Mouse (Mus musculus) lung, embryonic 16.5 days (tissue): ENCODE data around the gene Acat1. TPM values are rescaled to one million over a fixed set of nuclear protein-coding genes. Genes with fewer than 3 reads are reported as not detected.

Experiments
- ATAC-seq: fragments of 200-750 bp; cut with Nextera tagmentation; 2 replicates; pipeline ENCODE4 v1.8.0; 2017; ENCODE audit warnings: low read depth, mild to moderate bottlenecking, moderate library complexity
- H3K27ac ChIP-seq: fragments of 300-500 bp; sonication (generic); 2 replicates; pipeline ENCODE4 v1.5.1; 2014; ENCODE audit warnings: mild to moderate bottlenecking, control low read depth, low read length
- H3K27me3 ChIP-seq: fragments of 300-500 bp; sonication (generic); 2 replicates; pipeline ENCODE4 v1.6.1; 2014; ENCODE audit warnings: low read depth, low read length, mixed read lengths; ENCODE audit not compliant: control insufficient read depth, insufficient read depth
- H3K36me3 ChIP-seq: fragments of 300-500 bp; sonication (generic); 2 replicates; pipeline ENCODE4 v1.6.1; 2014; ENCODE audit warnings: low read length; ENCODE audit not compliant: control insufficient read depth, insufficient read depth
- H3K4me1 ChIP-seq: fragments of 300-500 bp; sonication (generic); replicated peaks from 2 replicates; pipeline ENCODE4 v1.6.1; 2014; ENCODE audit warnings: low read length, mixed read lengths; ENCODE audit not compliant: control insufficient read depth, insufficient read depth
- H3K4me2 ChIP-seq: fragments of 300-500 bp; sonication (generic); 2 replicates; pipeline ENCODE4 v1.6.1; 2014; ENCODE audit warnings: low read depth, low read length, control low read depth
- H3K4me3 ChIP-seq: fragments of 300-500 bp; sonication (generic); 2 replicates; pipeline ENCODE4 v1.5.1; 2014; ENCODE audit warnings: mild to moderate bottlenecking, low read length, control low read depth
- H3K9ac ChIP-seq: fragments of 300-500 bp; sonication (generic); 2 replicates; pipeline ENCODE4 v1.6.1; 2014; ENCODE audit warnings: low read length, control low read depth
- H3K9me3 ChIP-seq: fragments of 300-500 bp; sonication (generic); 2 replicates; pipeline ENCODE4 v1.6.1; 2016; ENCODE audit warnings: low read length; ENCODE audit not compliant: control insufficient read depth
- WGBS: fragments of 180-500 bp; shearing (Covaris S2); extraction: QIAGEN DNeasy Blood & Tissue Kit; methylation state at CpG from one replicate; pipeline ENCODE4 v1.1.7; 2014; 5-methylcytosine and 5-hydroxymethylcytosine counted together
- polyA plus RNA-seq: library from polyadenylated mRNA; unstranded; fragments of >200 nt; fragmentation: Nextera tagmentation; extraction: Ambion mirVana; gene quantifications from 2 replicates; pipeline ENCODE4 v1.2.1, GENCODE M21; 2015

The Acat1 gene
- polyA plus RNA-seq, 1 experiment from 2014 or later, result 123 TPM

DNA sequence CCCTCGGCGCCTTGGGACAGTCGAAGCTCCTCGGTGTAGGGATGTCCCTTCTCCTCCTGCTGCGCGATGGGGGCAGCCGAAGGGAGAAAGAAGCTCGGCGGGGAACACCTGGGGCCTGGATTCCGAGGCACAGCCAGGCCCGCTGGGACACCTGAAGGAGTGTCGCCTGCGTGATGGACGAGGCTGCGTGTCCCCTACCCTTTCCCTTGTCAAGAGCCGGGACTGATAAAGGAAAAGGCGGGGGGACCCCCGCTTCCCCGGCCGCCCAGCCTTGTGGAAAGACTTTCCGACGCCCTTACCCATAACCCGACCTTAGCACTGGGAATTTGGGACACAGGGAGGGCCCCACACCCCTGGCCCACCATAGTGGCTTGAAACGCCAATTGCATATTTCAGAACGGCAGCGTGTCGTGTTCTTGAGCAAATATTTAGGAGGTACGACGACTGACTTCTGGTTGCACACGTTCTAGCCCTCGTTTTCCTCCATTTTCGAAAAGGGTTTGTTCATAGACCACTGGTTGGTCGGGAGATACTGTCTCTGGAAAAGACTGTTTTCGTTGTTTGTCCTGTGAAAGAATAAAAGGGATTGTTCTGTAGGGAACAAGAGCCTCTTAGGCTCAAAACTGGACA lies 72.7 kb downstream of the Acat1 start:
- ATAC-seq, result no peak
- WGBS, result 0% methylated on average over 32 of the region's 34 CpGs
- H3K27ac ChIP-seq, result peak overlapping the region; percentile 93

DNA sequence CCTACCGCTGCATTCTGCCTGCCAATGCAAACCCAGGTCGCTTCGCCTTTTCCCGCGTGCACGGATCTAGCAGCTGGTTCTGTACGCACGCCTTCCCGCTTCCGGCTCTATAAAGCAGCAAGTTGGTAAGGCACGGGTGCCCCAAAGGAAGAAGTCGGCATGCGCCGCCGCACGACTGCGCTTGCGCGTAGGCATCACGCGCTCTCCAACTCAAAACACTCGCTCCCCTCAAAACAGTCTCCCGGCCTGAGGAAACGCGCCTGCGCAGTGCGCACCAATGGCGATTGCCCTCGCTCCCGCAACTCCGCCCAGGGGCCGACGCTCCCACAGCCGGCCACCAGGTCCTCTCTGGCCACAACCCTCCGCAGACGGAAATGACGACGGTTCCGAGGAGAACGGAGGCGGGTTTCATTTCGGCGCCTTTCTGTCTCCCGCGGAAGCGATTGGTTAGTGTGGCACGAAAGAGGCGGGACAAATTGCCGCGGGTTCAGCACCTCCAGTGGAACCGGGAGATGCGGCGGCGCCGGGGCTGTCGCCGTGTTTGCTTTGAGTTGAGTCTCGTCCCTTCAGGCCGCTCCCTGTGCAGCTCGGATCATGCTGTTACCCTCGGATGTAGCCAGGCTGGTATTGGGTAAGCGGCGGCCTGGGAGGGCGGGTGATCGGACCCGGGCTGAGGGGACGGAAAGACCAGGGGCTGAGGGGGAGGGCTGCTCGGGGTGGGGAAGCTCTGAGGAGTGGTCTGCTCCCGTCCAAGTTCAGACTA lies 73.4 kb downstream of the Acat1 start, which contains the start of the genes Atm and Npat:
Gene Atm (minus strand): TSS at position 183 of the 763 bp plus-strand sequence.
Gene Npat (plus strand): TSS at position 490 of the 763 bp plus-strand sequence.
- ATAC-seq, result peak; percentile 100
- Histone ChIP-seq H3K4me1 (peaks cover 11% of the 10 kb centered on the region), H3K9me3 (no peaks in the 10 kb centered on the region), H3K27me3 (no peaks in the 10 kb centered on the region), H3K4me2 (peak within 1 kb of the TSS; percentile 95), H3K36me3 (no peaks in the 10 kb centered on the region), H3K27ac (peak within 1 kb of the TSS; percentile 93), H3K4me3 (peak within 1 kb of the TSS; percentile 77), H3K9ac (peak within 1 kb of the TSS; percentile 87)
- under 1% methylated on average over 69 of the region's 69 CpGs for WGBS

More for the DNA sequence above, 72.7 kb downstream of the Acat1 start:
- Histone ChIP-seq H3K4me1 (peaks cover 11% of the 10 kb centered on the region), H3K36me3 (no peaks in the 10 kb centered on the region), H3K4me3 (peak overlapping the region; percentile 77), H3K27me3 (no peaks in the 10 kb centered on the region), H3K9ac (peak overlapping the region; percentile 87), H3K4me2 (peak overlapping the region; percentile 60), H3K9me3 (no peaks in the 10 kb centered on the region)

DNA sequence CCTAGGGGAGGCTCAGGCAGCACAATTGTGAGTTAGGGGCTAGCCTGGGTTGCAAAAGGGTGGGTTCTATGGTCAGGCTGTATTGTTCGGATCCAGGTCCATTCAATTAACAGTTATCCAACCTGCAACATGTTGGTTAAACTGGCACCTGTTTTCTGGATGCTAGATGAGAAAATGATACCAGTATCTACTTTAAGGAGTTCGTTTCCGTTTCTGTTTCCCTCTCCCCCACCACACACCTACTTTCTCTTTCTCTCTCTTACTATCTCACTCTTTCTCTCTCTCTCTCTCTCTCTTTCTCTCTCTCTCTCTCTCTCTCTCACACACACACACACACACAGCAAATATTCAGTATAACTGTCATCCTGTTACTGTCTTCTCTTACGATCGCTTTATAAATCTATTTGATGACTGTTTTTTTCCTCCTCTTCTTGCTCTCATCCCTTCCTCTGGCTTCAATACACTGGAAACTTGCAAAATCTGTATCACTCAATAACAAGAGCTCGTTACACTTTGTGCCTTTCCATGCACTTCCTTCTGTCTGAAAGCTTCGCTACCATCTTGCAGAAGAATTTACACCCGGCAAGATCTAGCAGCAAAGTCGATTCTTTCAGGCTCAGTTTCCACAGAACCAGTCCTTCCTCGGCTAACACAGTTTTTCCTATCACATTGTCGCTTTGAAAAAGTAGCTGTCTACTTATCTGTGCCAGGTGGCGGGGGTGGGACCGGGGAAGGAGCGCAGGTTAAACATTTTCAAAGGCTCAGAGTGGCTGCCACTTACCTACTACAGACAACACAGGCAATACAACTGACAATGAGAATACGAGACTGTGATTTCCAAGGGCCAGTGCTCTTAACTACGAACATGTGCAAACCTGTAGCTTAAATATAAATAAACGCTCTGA lies 74.5 kb downstream of the Acat1 start:
- H3K4me1 ChIP-seq, result peaks cover 11% of the 10 kb centered on the region
- H3K36me3 ChIP-seq, result no peaks in the 10 kb centered on the region
- H3K4me2 ChIP-seq, result peak overlapping the region; percentile 95
- peak overlapping the region; percentile 90 for H3K27ac ChIP-seq
- H3K9ac ChIP-seq, result peak overlapping the region; percentile 75
- no peaks in the 10 kb centered on the region for H3K27me3 ChIP-seq
- no peak for ATAC-seq
- H3K9me3 ChIP-seq, result no peaks in the 10 kb centered on the region
- 10% methylated on average over 17 of the region's 17 CpGs for WGBS
- peak overlapping the region; percentile 77 for H3K4me3 ChIP-seq

Other genes with a start within 250 kb of the Acat1 start
- 51.6 and 53.7 TPM in 2 replicates for gene Kdelc2, start 226.4 kb downstream of the Acat1 start, polyA plus RNA-seq
- 1.9 and 2.6 TPM in 2 replicates for gene 4930550C14Rik, start 208.1 kb downstream of the Acat1 start, polyA plus RNA-seq
- 8.9 and 9.9 TPM in 2 replicates for gene Atm, start 73.6 kb downstream of the Acat1 start, polyA plus RNA-seq
- gene Npat, start 73.3 kb downstream of the Acat1 start, polyA plus RNA-seq, result 19.1 and 20.2 TPM in 2 replicates
- 28.5 and 30.0 TPM in 2 replicates for gene Cul5, start 59.6 kb upstream of the Acat1 start, polyA plus RNA-seq
- 0.26 and 0.34 TPM in 2 replicates for gene Rab39, start 95.8 kb upstream of the Acat1 start, polyA plus RNA-seq
- gene Slc35f2, start 161.2 kb upstream of the Acat1 start, polyA plus RNA-seq, result 5.4 and 5.8 TPM in 2 replicates
- gene Sln, start 239.8 kb upstream of the Acat1 start, polyA plus RNA-seq, result 26.3 and 48.9 TPM in 2 replicates